Mouse (Mus musculus): Measurements from ENCODE around the gene Tmem169. TPM values are rescaled to one million over a fixed set of nuclear protein-coding genes. Genes with fewer than 3 reads are reported as not detected.
"Not testable (repeated sequence)": the region's sequence is repeated elsewhere in the genome, so short reads cannot be mapped to it uniquely, and the experiment has no call there.

Gene Tmem169
- polyA plus RNA-seq (2016; fragmentation: Nextera tagmentation; extraction: Ambion mirVana), result 0.36 and 1.1 TPM in 2 replicates

DNA sequence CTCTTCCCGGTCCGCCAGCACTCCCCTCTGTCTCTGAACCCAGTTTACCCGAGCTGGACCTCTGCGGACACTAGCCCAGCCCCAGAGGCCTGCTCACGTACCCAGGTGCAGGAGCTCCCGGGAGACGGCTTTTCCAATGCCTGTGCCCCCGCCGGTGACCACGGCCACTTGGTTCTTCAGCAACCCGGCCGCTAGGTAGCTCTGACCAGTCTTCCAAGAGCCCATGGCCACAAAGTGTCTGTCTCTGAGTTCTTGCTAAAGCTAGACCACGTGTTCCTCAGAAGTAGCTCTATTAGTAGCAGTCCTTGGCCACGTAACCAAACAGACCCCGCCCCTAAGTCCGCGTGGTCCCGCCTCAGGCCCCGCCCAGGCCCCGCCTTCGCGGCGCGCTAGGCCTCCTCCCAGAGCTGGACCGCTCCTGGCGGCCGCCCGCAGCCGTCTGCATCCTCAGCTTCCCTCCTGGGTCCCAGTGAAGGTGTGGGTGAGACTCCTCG is at the start of gene Tmem169, which contains the start of gene Pecr:
Gene Tmem169, plus strand, starts transcription at position 378 of the 494 bp plus-strand sequence.
Gene Pecr, minus strand, starts transcription at position 323 of the 494 bp plus-strand sequence.
- Histone ChIP-seq H3K4me1 (peaks cover 5% of the 10 kb centered on the region; the same call in 1 of the 2 replicates), H3K27ac (peak within 1 kb of the TSS; percentile 88), H3K4me3 (peak within 1 kb of the TSS; percentile 73), H3K27me3 (ENCODE audit: insufficient read depth, poor library complexity, severe bottlenecking) (peaks cover 16% of the 10 kb centered on the region), H3K9me3 (no peaks in the 10 kb centered on the region), H3K36me3 (no peaks in the 10 kb centered on the region)
- WGBS, result under 1% methylated on average over 30 of the region's 30 CpGs
- peak; percentile 95 for DNase-seq (ENCODE audit: low spot score)

GRCm38 (mm10) chr1:72236363-72237006 is 47.7 kb upstream of the Tmem169 start:
- DNase-seq (ENCODE audit: low spot score), result peak; percentile 88
- under 1% methylated on average over 38 of the region's 50 CpGs for WGBS
- H3K9me3 ChIP-seq, H3K4me1 ChIP-seq, H3K36me3 ChIP-seq: not testable (repeated sequence)
- Histone ChIP-seq H3K27ac (peak overlapping the region; percentile 87), H3K27me3 (ENCODE audit: insufficient read depth, poor library complexity, severe bottlenecking) (peaks cover 24% of the 10 kb centered on the region), H3K4me3 (peak overlapping the region; percentile 69)

- peaks cover 24% of the 10 kb centered on the region for H3K27me3 ChIP-seq (ENCODE audit: insufficient read depth, poor library complexity, severe bottlenecking)
- no peak overlapping the region for H3K27ac ChIP-seq
- WGBS, result 7% methylated on average over 13 of the region's 13 CpGs
- H3K4me3 ChIP-seq, result 0 out of 2 replicates have a peak overlapping the region, but pooled peaks have one; percentile 18
- no peaks in the 10 kb centered on the region for H3K9me3 ChIP-seq
- DNase-seq (ENCODE audit: low spot score), result no peak
- no peaks in the 10 kb centered on the region for H3K36me3 ChIP-seq
- H3K4me1 ChIP-seq, result peaks cover 6% of the 10 kb centered on the region
Observed at GRCm38 (mm10) chr1:72237007-72237775, 47.0 kb upstream of the Tmem169 start.

DNA sequence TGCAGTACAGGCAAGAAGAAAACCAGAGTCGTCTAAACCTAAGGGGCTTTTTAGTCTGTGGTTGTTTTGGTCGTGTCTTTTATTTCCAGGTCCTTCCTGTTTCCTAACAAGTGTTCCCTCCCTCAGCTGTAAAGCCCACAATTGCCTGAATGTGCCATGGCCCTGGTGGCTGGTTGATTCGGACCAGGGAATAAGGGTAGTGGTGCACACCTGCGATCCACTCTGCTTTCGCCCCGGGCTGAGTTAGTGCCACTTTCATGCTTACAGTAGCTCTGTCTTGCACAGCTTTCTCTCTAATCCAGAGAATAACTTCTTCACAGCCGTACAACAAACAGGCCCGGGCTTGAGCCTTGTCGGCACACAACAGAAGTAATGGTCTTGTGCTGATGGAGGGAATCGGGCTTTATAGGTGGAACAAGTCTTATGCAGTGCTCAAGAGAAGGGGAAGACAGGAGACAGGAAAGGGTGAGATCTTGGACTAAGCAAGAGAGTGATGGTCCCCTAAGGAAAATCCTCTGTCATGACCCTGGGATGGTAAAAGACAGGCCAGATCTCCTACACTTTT is 46.1 kb upstream of the Tmem169 start:
- Histone ChIP-seq H3K9me3 (no peaks in the 10 kb centered on the region), H3K4me1 (peaks cover 6% of the 10 kb centered on the region), H3K36me3 (no peaks in the 10 kb centered on the region), H3K27ac (no peak overlapping the region), H3K27me3 (ENCODE audit: insufficient read depth, poor library complexity, severe bottlenecking) (peaks cover 23% of the 10 kb centered on the region), H3K4me3 (no peak overlapping the region)
- 63% methylated on average over 10 of the region's 10 CpGs for WGBS
- no peak for DNase-seq (ENCODE audit: low spot score)

- DNase-seq (ENCODE audit: low spot score); H3K27ac ChIP-seq; H3K36me3 ChIP-seq; H3K9me3 ChIP-seq; H3K4me3 ChIP-seq; H3K4me1 ChIP-seq: not testable (repeated sequence)
- WGBS, result 72% methylated on average over 3 of the region's 3 CpGs
- H3K27me3 ChIP-seq (ENCODE audit: insufficient read depth, poor library complexity, severe bottlenecking), result peaks cover 13% of the 10 kb centered on the region
Observed at GRCm38 (mm10) chr1:72239113-72239512, 45.1 kb upstream of the Tmem169 start.

GRCm38 (mm10) chr1:72242581-72243143 is 41.5 kb upstream of the Tmem169 start:
- Histone ChIP-seq H3K36me3 (no peaks in the 10 kb centered on the region), H3K4me3 (no peak overlapping the region), H3K27me3 (ENCODE audit: insufficient read depth, poor library complexity, severe bottlenecking) (no peaks in the 10 kb centered on the region), H3K4me1 (peaks cover 6% of the 10 kb centered on the region), H3K27ac (no peak overlapping the region), H3K9me3 (no peaks in the 10 kb centered on the region)
- no peak for DNase-seq (ENCODE audit: low spot score)
- WGBS, result 85% methylated on average over 5 of the region's 5 CpGs

- Histone ChIP-seq H3K9me3 (no peaks in the 10 kb centered on the region), H3K4me3 (peak overlapping the region; percentile 61), H3K36me3 (no peaks in the 10 kb centered on the region), H3K4me1 (no peaks in the 10 kb centered on the region), H3K27ac (peak overlapping the region; percentile 100), H3K27me3 (ENCODE audit: insufficient read depth, poor library complexity, severe bottlenecking) (no peaks in the 10 kb centered on the region)
- DNase-seq (ENCODE audit: low spot score), result peak; percentile 98
- under 1% methylated on average over 47 of the region's 47 CpGs for WGBS
Observed at GRCm38 (mm10) chr1:72243656-72244316, 40.4 kb upstream of the Tmem169 start.

GRCm38 (mm10) chr1:72244317-72245036 is 39.7 kb upstream of the Tmem169 start:
- Histone ChIP-seq H3K9me3 (no peaks in the 10 kb centered on the region), H3K27ac (peak overlapping the region; percentile 100; the same call in 1 of the 2 replicates), H3K4me3 (0 out of 2 replicates have a peak overlapping the region, but pooled peaks have one; percentile 61), H3K36me3 (no peaks in the 10 kb centered on the region), H3K4me1 (no peaks in the 10 kb centered on the region), H3K27me3 (ENCODE audit: insufficient read depth, poor library complexity, severe bottlenecking) (no peaks in the 10 kb centered on the region)
- WGBS, result under 1% methylated on average over 12 of the region's 12 CpGs
- DNase-seq (ENCODE audit: low spot score), result peak; percentile 84

GRCm38 (mm10) chr1:72248226-72248737 is 35.9 kb upstream of the Tmem169 start:
- not testable (repeated sequence) for H3K4me1 ChIP-seq; DNase-seq (ENCODE audit: low spot score); H3K9me3 ChIP-seq; H3K27ac ChIP-seq; H3K27me3 ChIP-seq (ENCODE audit: insufficient read depth, poor library complexity, severe bottlenecking); H3K36me3 ChIP-seq; H3K4me3 ChIP-seq
- WGBS, result 44% methylated on average over 9 of the region's 9 CpGs

- no peak overlapping the region for H3K27ac ChIP-seq
- no peak overlapping the region for H3K4me3 ChIP-seq
- no peak for DNase-seq (ENCODE audit: low spot score)
- no peaks in the 10 kb centered on the region for H3K36me3 ChIP-seq
- WGBS, result 75% methylated on average over 1 of the region's 1 CpGs
- H3K4me1 ChIP-seq, result peaks cover 21% of the 10 kb centered on the region; the same call in 1 of the 2 replicates
- H3K9me3 ChIP-seq, result no peaks in the 10 kb centered on the region
- H3K27me3 ChIP-seq (ENCODE audit: insufficient read depth, poor library complexity, severe bottlenecking), result no peaks in the 10 kb centered on the region
Observed at GRCm38 (mm10) chr1:72251806-72252205, 32.4 kb upstream of the Tmem169 start.

GRCm38 (mm10) chr1:72253881-72254491 is 30.2 kb upstream of the Tmem169 start:
- H3K27me3 ChIP-seq (ENCODE audit: insufficient read depth, poor library complexity, severe bottlenecking), result no peaks in the 10 kb centered on the region
- no peaks in the 10 kb centered on the region for H3K36me3 ChIP-seq
- H3K27ac ChIP-seq, result peak overlapping the region; percentile 95
- H3K4me3 ChIP-seq, result peak overlapping the region; percentile 53
- peaks cover 21% of the 10 kb centered on the region for H3K4me1 ChIP-seq
- H3K9me3 ChIP-seq, result no peaks in the 10 kb centered on the region
- DNase-seq (ENCODE audit: low spot score), result no peak
- 44% methylated on average over 11 of the region's 11 CpGs for WGBS

All from heart, embryonic 10.5 days (tissue).